Mouse (Mus musculus): ENCODE data around the gene Mmp10. TPM values are rescaled to one million over a fixed set of nuclear protein-coding genes. Genes with fewer than 3 reads are reported as not detected.

The Mmp10 gene
- polyA plus RNA-seq (2012; rRNA removed): 0.05 TPM in 1 of 2 replicates, not detected in the other

DNA sequence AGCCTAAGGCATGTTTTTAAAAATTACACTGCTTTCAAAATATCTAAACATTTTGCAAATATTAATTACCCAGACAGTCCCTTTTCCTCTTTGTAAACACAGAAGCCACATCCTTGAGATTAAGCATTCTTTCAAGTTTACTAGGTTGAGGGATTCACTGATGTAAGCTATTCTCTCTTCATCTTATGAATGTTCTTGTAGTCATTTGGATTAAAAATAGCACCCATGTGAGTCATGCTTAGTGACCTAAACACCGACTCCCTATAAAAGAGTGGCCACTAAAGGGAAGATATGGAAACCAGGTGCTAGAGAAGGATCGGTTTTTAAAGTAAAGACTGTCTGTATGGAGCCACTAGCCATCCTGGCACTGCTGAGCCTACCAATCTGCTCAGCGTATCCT is at the start of gene Mmp10:
Gene Mmp10, plus strand, starts transcription at position 302 of the 400 bp plus-strand sequence.

GRCm38 (mm10) chr9:7558221-7559017 is 56.3 kb downstream of the Mmp10 start, which contains the start of gene Mmp8:
Mmp8 (plus strand) TSS chr9:7558456.

Other genes with a start within 250 kb of the Mmp10 start
- 0.12 and 0.14 TPM in 2 replicates for gene Mmp13, start 229.8 kb upstream of the Mmp10 start, polyA plus RNA-seq (2012; rRNA removed)
- 0.19 and 0.30 TPM in 2 replicates for gene Mmp12, start 158.0 kb upstream of the Mmp10 start, polyA plus RNA-seq (2012; rRNA removed)
- not detected in 2 replicates for gene Mmp1b, start 114.3 kb upstream of the Mmp10 start, polyA plus RNA-seq (2012; rRNA removed)
- gene Mmp3, start 56.5 kb upstream of the Mmp10 start, polyA plus RNA-seq (2012; rRNA removed): 0.26 and 0.38 TPM in 2 replicates
- not detected in 2 replicates for gene Mmp8, start 56.1 kb downstream of the Mmp10 start, polyA plus RNA-seq (2012; rRNA removed)
- gene Mmp27, start 69.0 kb downstream of the Mmp10 start, polyA plus RNA-seq (2012; rRNA removed): not detected in 2 replicates
- not detected in 2 replicates for gene Mmp20, start 125.9 kb downstream of the Mmp10 start, polyA plus RNA-seq (2012; rRNA removed)
- not detected in 2 replicates for gene Mmp7, start 189.7 kb downstream of the Mmp10 start, polyA plus RNA-seq (2012; rRNA removed)